Mouse (Mus musculus) G1E (cell line): Measurements from ENCODE around the gene Map4k4.

Experiments used
- CTCF ChIP-seq: IDR thresholded peaks from 2 replicates; pipeline ENCODE4 v1.5.1; 2012; ENCODE audit warnings: low read depth, low read length, inconsistent platforms, mixed read lengths
- GATA1 ChIP-seq: IDR thresholded peaks from 2 replicates; pipeline ENCODE4 v1.6.1; 2012; ENCODE audit warnings: borderline replicate concordance, low read length, inconsistent platforms, mixed read lengths
- GATA2 ChIP-seq: IDR thresholded peaks from 2 replicates; pipeline ENCODE4 v1.6.1; 2012; ENCODE audit warnings: low read depth, low read length, inconsistent platforms, borderline replicate concordance
- POLR2AphosphoS5 ChIP-seq: IDR thresholded peaks from 2 replicates; pipeline ENCODE4 v1.6.1; 2012; ENCODE audit warnings: low read depth, low read length, inconsistent platforms; ENCODE audit not compliant: insufficient replicate concordance
- TAL1 ChIP-seq: conservative IDR thresholded peaks from 2 replicates; pipeline ENCODE4 v1.6.1; 2012; ENCODE audit warnings: low read depth, low read length, inconsistent platforms, mixed read lengths

GRCm38 (mm10) chr1:39988841-39989240, 88.1 kb downstream of the Map4k4 start:
- no peak for TF ChIP-seq GATA1
- TF ChIP-seq CTCF = no peak
- TF ChIP-seq TAL1 = no peak
- TF ChIP-seq POLR2AphosphoS5 = no peak
- no peak for TF ChIP-seq GATA2
